Mouse (Mus musculus): ENCODE data around the gene Srpk1. TPM values are rescaled to one million over a fixed set of nuclear protein-coding genes. Genes with fewer than 3 reads are reported as not detected.

Gene Srpk1
- total and polyA plus RNA-seq, 3 experiments = 60.8 to 129 (median 65.9) TPM

- no peak for DNase-seq (ENCODE audit: extremely low read depth)
- no peak for TF ChIP-seq NRF1 (IDR thresholded peaks at IDR 0.05; ENCODE audit: low read depth, low read length)
- no peak for TF ChIP-seq EP300 (IDR thresholded peaks at IDR 0.05; ENCODE audit: low read length)
- no peak for TF ChIP-seq ZKSCAN1 (IDR thresholded peaks at IDR 0.05; ENCODE audit: borderline replicate concordance, low read depth, low read length)
- no peak for TF ChIP-seq GABPA (IDR thresholded peaks at IDR 0.05; ENCODE audit: insufficient replicate concordance, low read depth, low read length)
- TF ChIP-seq IRF4 (IDR thresholded peaks at IDR 0.05; ENCODE audit: low read depth, low read length) = no peak
- TF ChIP-seq SIN3A (IDR thresholded peaks at IDR 0.05; ENCODE audit: low read length) = no peak
- TF ChIP-seq MAFK (IDR thresholded peaks at IDR 0.05; ENCODE audit: insufficient replicate concordance, low read length) = no peak
- no peak for TF ChIP-seq MAZ (IDR thresholded peaks at IDR 0.05; ENCODE audit: low read depth, low read length)
- TF ChIP-seq HCFC1 (IDR thresholded peaks at IDR 0.05; ENCODE audit: low read depth, low read length) = no peak
- no peak for TF ChIP-seq SMC3 (IDR thresholded peaks at IDR 0.05; ENCODE audit: low read depth, low read length)
- TF ChIP-seq ZC3H11A (IDR thresholded peaks at IDR 0.05; ENCODE audit: low read depth, low read length) = no peak
- no peak for TF ChIP-seq CTCF (conservative IDR thresholded peaks at IDR 0.05 in 1 of 2, IDR thresholded peaks at IDR 0.05 in 1 of 2; ENCODE audit: low read depth in 2 of 2, low read length in 2 of 2)
- no peak for TF ChIP-seq ZMIZ1 (IDR thresholded peaks at IDR 0.05; ENCODE audit: low read depth, low read length)
- TF ChIP-seq RAD21 (IDR thresholded peaks at IDR 0.05; ENCODE audit: low read depth, low read length) = no peak
- TF ChIP-seq NELFE (IDR thresholded peaks at IDR 0.05; ENCODE audit: low read depth, low read length) = no peak
- TF ChIP-seq TBP (conservative IDR thresholded peaks at IDR 0.05; ENCODE audit: low read depth, low read length) = no peak
- no peak for TF ChIP-seq MYC (IDR thresholded peaks at IDR 0.05; ENCODE audit: low read depth, low read length)
- no peak for TF ChIP-seq KAT2A (IDR thresholded peaks at IDR 0.05; ENCODE audit: insufficient replicate concordance, low read length)
- Histone ChIP-seq H3K9me3 (replicated peaks; ENCODE audit: low read length) (no peaks in the 10 kb centered on the region), H3K4me2 (ENCODE audit: insufficient read depth, low read depth, poor library complexity, severe bottlenecking) (no peak overlapping the region), H3K36me3 (replicated peaks in 1 of 2; ENCODE audit: control insufficient read depth in 1 of 2, insufficient read depth in 1 of 2, low read length in 1 of 2) (peaks cover 40 to 79% of the 10 kb centered on the region in 2 experiments), H3K9ac (ENCODE audit: insufficient read depth, low read depth) (no peak overlapping the region), H3K27me3 (replicated peaks) (no peaks in the 10 kb centered on the region), H3K4me3 (replicated peaks in 1 of 3; ENCODE audit: low read depth in 2 of 3, low read length in 2 of 3, poor library complexity in 1 of 3) (no peak overlapping the region), H3K27ac (ENCODE audit: insufficient read depth, low read depth) (no peak overlapping the region), H3K79me2 (replicated peaks; ENCODE audit: control insufficient read depth, extremely low read depth, insufficient read depth, poor library complexity, severe bottlenecking) (peaks cover 51% of the 10 kb centered on the region), H3K4me1 (ENCODE audit: control insufficient read depth in 1 of 2, insufficient read depth in 2 of 2) (no peaks in the 10 kb centered on the region)
- in situ Hi-C loops (cut with MboI; ENCODE audit: low pct_ligation_motif_present, low pct_unique_long_range_greater_than_20kb, low sequenced_read_pairs) = no loop called here
- dilution Hi-C loops (cut with MboI; ENCODE audit: extremely low pct_ligation_motif_present, extremely low pct_unique_long_range_greater_than_20kb, low sequenced_read_pairs) = no loop called here
Observed at GRCm38 (mm10) chr17:28609543-28609942, 13.0 kb downstream of the Srpk1 start.

GRCm38 (mm10) chr17:28601557-28602250 is 20.8 kb downstream of the Srpk1 start:
- no peak overlapping the region for H3K4me3 ChIP-seq (replicated peaks in 1 of 3; ENCODE audit: low read depth in 2 of 3, low read length in 2 of 3, poor library complexity in 1 of 3)
- no peak for DNase-seq (ENCODE audit: extremely low read depth)
- no peaks in the 10 kb centered on the region for H3K4me1 ChIP-seq (ENCODE audit: control insufficient read depth in 1 of 2, insufficient read depth in 2 of 2)
- H3K27ac ChIP-seq (ENCODE audit: insufficient read depth, low read depth) = no peak overlapping the region
- TF ChIP-seq RAD21 (IDR thresholded peaks at IDR 0.05; ENCODE audit: low read depth, low read length) (no peak), IRF4 (IDR thresholded peaks at IDR 0.05; ENCODE audit: low read depth, low read length) (no peak), CHD2 (IDR thresholded peaks at IDR 0.05; ENCODE audit: low read length) (no peak), MAZ (IDR thresholded peaks at IDR 0.05; ENCODE audit: low read depth, low read length) (no peak), MEF2A (IDR thresholded peaks at IDR 0.05; ENCODE audit: borderline replicate concordance, low read depth, low read length) (no peak), BHLHE40 (IDR thresholded peaks at IDR 0.05; ENCODE audit: low read depth, low read length) (no peak), E2F4 (IDR thresholded peaks at IDR 0.05; ENCODE audit: insufficient replicate concordance, low read depth, low read length) (no peak), PAX5 (IDR thresholded peaks at IDR 0.05; ENCODE audit: low read length) (no peak), KAT2A (IDR thresholded peaks at IDR 0.05; ENCODE audit: insufficient replicate concordance, low read length) (no peak), SIN3A (IDR thresholded peaks at IDR 0.05; ENCODE audit: low read length) (no peak), UBTF (IDR thresholded peaks at IDR 0.05; ENCODE audit: low read depth, low read length) (no peak), ZNF384 (IDR thresholded peaks at IDR 0.05; ENCODE audit: low read depth, low read length) (no peak), JUN (IDR thresholded peaks at IDR 0.05; ENCODE audit: insufficient read depth, low read depth, low read length) (no peak), MAFK (IDR thresholded peaks at IDR 0.05; ENCODE audit: insufficient replicate concordance, low read length) (no peak)
- dilution Hi-C loops (cut with MboI; ENCODE audit: extremely low pct_ligation_motif_present, extremely low pct_unique_long_range_greater_than_20kb, low sequenced_read_pairs) = no loop called here
- H3K36me3 ChIP-seq (replicated peaks in 1 of 2; ENCODE audit: control insufficient read depth in 1 of 2, insufficient read depth in 1 of 2, low read length in 1 of 2) = peaks cover 69 to 94% of the 10 kb centered on the region in 2 experiments
- no peak overlapping the region for H3K9ac ChIP-seq (ENCODE audit: insufficient read depth, low read depth)
- no peak overlapping the region for H3K4me2 ChIP-seq (ENCODE audit: insufficient read depth, low read depth, poor library complexity, severe bottlenecking)
- H3K79me2 ChIP-seq (replicated peaks; ENCODE audit: control insufficient read depth, extremely low read depth, insufficient read depth, poor library complexity, severe bottlenecking) = 0 out of 2 replicates have a peak, but pooled peaks cover 3% of the 10 kb centered on the region
- H3K27me3 ChIP-seq (replicated peaks) = no peaks in the 10 kb centered on the region
- no peaks in the 10 kb centered on the region for H3K9me3 ChIP-seq (replicated peaks; ENCODE audit: low read length)
- in situ Hi-C loops (cut with MboI; ENCODE audit: low pct_ligation_motif_present, low pct_unique_long_range_greater_than_20kb, low sequenced_read_pairs) = no loop called here
